Mouse (Mus musculus): ENCODE data around the gene Gm11569.

DNA sequence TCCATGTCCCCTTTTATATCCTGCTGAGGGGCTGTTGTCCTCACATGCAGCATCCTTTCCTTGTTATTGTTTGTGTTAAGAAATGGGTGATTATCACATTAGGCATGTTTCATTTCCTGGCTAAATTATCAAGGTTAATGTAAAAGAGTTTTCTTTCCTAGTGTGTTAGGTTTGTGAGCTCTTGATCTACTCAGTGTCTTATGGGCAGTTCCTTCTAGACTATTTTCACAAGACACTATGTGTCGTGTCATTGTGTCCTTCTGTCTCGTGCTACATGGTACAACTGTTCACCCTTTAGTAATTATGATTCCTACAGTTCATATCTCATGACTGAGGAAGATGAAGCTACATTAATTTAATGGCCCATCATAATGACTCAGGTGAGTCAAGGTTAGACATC is 5.4 kb downstream of the Gm11569 start, which contains the start of gene Gm11596:
- TF ChIP-seq CTCF (IDR thresholded peaks at IDR 0.05; ENCODE audit: control insufficient read depth, insufficient read depth, insufficient replicate concordance, low read depth, low read length) (no peak), POLR2A (IDR thresholded peaks at IDR 0.05; ENCODE audit: control insufficient read depth, low read depth, low read length) (no peak)

Data from testis, adult 2 months (tissue).